Mouse (Mus musculus): Measurements from ENCODE around the gene Kifap3. TPM values are rescaled to one million over a fixed set of nuclear protein-coding genes. Genes with fewer than 3 reads are reported as not detected.
"Not testable (repeated sequence)": the region's sequence is repeated elsewhere in the genome, so short reads cannot be mapped to it uniquely, and the experiment has no call there.

Gene Kifap3
- polyA plus RNA-seq, 1 experiment from 2014 or later: 48.2 TPM

- Histone ChIP-seq H3K9me3 (ENCODE audit: control insufficient read depth, low read length) (no peaks in the 10 kb centered on the region), H3K4me1 (ENCODE audit: control insufficient read depth, insufficient read depth, low read length) (no peaks in the 10 kb centered on the region), H3K27me3 (replicated peaks; ENCODE audit: control insufficient read depth, insufficient read depth, low read length) (no peaks in the 10 kb centered on the region), H3K4me2 (ENCODE audit: low read depth, low read length) (no peak overlapping the region), H3K4me3 (ENCODE audit: low read depth, low read length) (no peak overlapping the region), H3K27ac (replicated peaks; ENCODE audit: low read depth, low read length) (no peak overlapping the region), H3K36me3 (ENCODE audit: control insufficient read depth, insufficient read depth, low read length) (peaks cover 11% of the 10 kb centered on the region; the same call in 1 of the 2 replicates), H3K9ac (ENCODE audit: low read depth, low read length) (no peak overlapping the region)
- no peak for DNase-seq (ENCODE audit: low spot score)
- ATAC-seq (ENCODE audit: low read depth): no peak
These were observed 50.1 kb downstream of the Kifap3 start for GRCm38 (mm10) chr1:163829482-163829881.

- Histone ChIP-seq H3K36me3 (ENCODE audit: control insufficient read depth, insufficient read depth, low read length) (peaks cover 8% of the 10 kb centered on the region; the same call in 1 of the 2 replicates), H3K4me1 (ENCODE audit: control insufficient read depth, insufficient read depth, low read length) (no peaks in the 10 kb centered on the region), H3K4me2 (ENCODE audit: low read depth, low read length) (no peak overlapping the region), H3K27ac (replicated peaks; ENCODE audit: low read depth, low read length) (no peak overlapping the region), H3K9me3 (ENCODE audit: control insufficient read depth, low read length) (no peaks in the 10 kb centered on the region), H3K4me3 (ENCODE audit: low read depth, low read length) (no peak overlapping the region), H3K27me3 (replicated peaks; ENCODE audit: control insufficient read depth, insufficient read depth, low read length) (no peaks in the 10 kb centered on the region), H3K9ac (ENCODE audit: low read depth, low read length) (no peak overlapping the region)
- 65% methylated on average over 1 of the region's 1 CpGs for WGBS
- no peak for ATAC-seq (ENCODE audit: low read depth)
- peak; percentile 53 for DNase-seq (ENCODE audit: low spot score)
These were observed 54.7 kb downstream of the Kifap3 start for GRCm38 (mm10) chr1:163834066-163834465.

GRCm38 (mm10) chr1:163835062-163835461 lies 55.7 kb downstream of the Kifap3 start:
- DNase-seq (ENCODE audit: low spot score) (no peak), ATAC-seq (ENCODE audit: low read depth) (no peak)
- WGBS: 85% methylated on average over 2 of the region's 2 CpGs
- no peak overlapping the region for H3K4me2 ChIP-seq (ENCODE audit: low read depth, low read length)
- H3K4me1 ChIP-seq (ENCODE audit: control insufficient read depth, insufficient read depth, low read length): no peaks in the 10 kb centered on the region
- no peak overlapping the region for H3K27ac ChIP-seq (replicated peaks; ENCODE audit: low read depth, low read length)
- H3K4me3 ChIP-seq (ENCODE audit: low read depth, low read length): no peak overlapping the region
- peaks cover 5% of the 10 kb centered on the region; the same call in 1 of the 2 replicates for H3K36me3 ChIP-seq (ENCODE audit: control insufficient read depth, insufficient read depth, low read length)
- H3K9ac ChIP-seq (ENCODE audit: low read depth, low read length): no peak overlapping the region
- H3K27me3 ChIP-seq (replicated peaks; ENCODE audit: control insufficient read depth, insufficient read depth, low read length): no peaks in the 10 kb centered on the region
- no peaks in the 10 kb centered on the region for H3K9me3 ChIP-seq (ENCODE audit: control insufficient read depth, low read length)

GRCm38 (mm10) chr1:163838482-163838881 lies 59.1 kb downstream of the Kifap3 start:
- not testable (repeated sequence) for DNase-seq (ENCODE audit: low spot score); H3K9ac ChIP-seq (ENCODE audit: low read depth, low read length); H3K36me3 ChIP-seq (ENCODE audit: control insufficient read depth, insufficient read depth, low read length); H3K4me1 ChIP-seq (ENCODE audit: control insufficient read depth, insufficient read depth, low read length); H3K4me2 ChIP-seq (ENCODE audit: low read depth, low read length); H3K9me3 ChIP-seq (ENCODE audit: control insufficient read depth, low read length); ATAC-seq (ENCODE audit: low read depth); H3K27ac ChIP-seq (replicated peaks; ENCODE audit: low read depth, low read length); H3K27me3 ChIP-seq (replicated peaks; ENCODE audit: control insufficient read depth, insufficient read depth, low read length); H3K4me3 ChIP-seq (ENCODE audit: low read depth, low read length)
- WGBS: 86% methylated on average over 3 of the region's 3 CpGs

- Histone ChIP-seq H3K27ac (replicated peaks; ENCODE audit: low read depth, low read length) (no peak overlapping the region), H3K4me3 (ENCODE audit: low read depth, low read length) (no peak overlapping the region), H3K27me3 (replicated peaks; ENCODE audit: control insufficient read depth, insufficient read depth, low read length) (no peaks in the 10 kb centered on the region), H3K4me2 (ENCODE audit: low read depth, low read length) (no peak overlapping the region), H3K36me3 (ENCODE audit: control insufficient read depth, insufficient read depth, low read length) (peaks cover 10% of the 10 kb centered on the region; the same call in 1 of the 2 replicates), H3K9me3 (ENCODE audit: control insufficient read depth, low read length) (no peaks in the 10 kb centered on the region), H3K9ac (ENCODE audit: low read depth, low read length) (no peak overlapping the region), H3K4me1 (ENCODE audit: control insufficient read depth, insufficient read depth, low read length) (no peaks in the 10 kb centered on the region)
- no peak for DNase-seq (ENCODE audit: low spot score)
- 89% methylated on average over 8 of the region's 8 CpGs for WGBS
- ATAC-seq (ENCODE audit: low read depth): no peak
These were observed 61.2 kb downstream of the Kifap3 start for GRCm38 (mm10) chr1:163840555-163840954.

GRCm38 (mm10) chr1:163842238-163842637 lies 62.9 kb downstream of the Kifap3 start:
- DNase-seq (ENCODE audit: low spot score): peak; percentile 27
- Histone ChIP-seq H3K9ac (ENCODE audit: low read depth, low read length) (no peak overlapping the region), H3K4me2 (ENCODE audit: low read depth, low read length) (no peak overlapping the region)

GRCm38 (mm10) chr1:163843899-163844298 lies 64.5 kb downstream of the Kifap3 start:
- Histone ChIP-seq H3K27me3 (replicated peaks; ENCODE audit: control insufficient read depth, insufficient read depth, low read length) (no peaks in the 10 kb centered on the region), H3K4me2 (ENCODE audit: low read depth, low read length) (no peak overlapping the region), H3K4me3 (ENCODE audit: low read depth, low read length) (no peak overlapping the region), H3K9me3 (ENCODE audit: control insufficient read depth, low read length) (no peaks in the 10 kb centered on the region), H3K4me1 (ENCODE audit: control insufficient read depth, insufficient read depth, low read length) (no peaks in the 10 kb centered on the region), H3K27ac (replicated peaks; ENCODE audit: low read depth, low read length) (no peak overlapping the region), H3K9ac (ENCODE audit: low read depth, low read length) (no peak overlapping the region), H3K36me3 (ENCODE audit: control insufficient read depth, insufficient read depth, low read length) (peaks cover 14% of the 10 kb centered on the region; the same call in 1 of the 2 replicates)
- DNase-seq (ENCODE audit: low spot score) (no peak), ATAC-seq (ENCODE audit: low read depth) (no peak)

More at GRCm38 (mm10) chr1:163842238-163842637, 62.9 kb downstream of the Kifap3 start:
- 57% methylated on average over 2 of the region's 2 CpGs for whole genome bisulfite sequencing
- Histone ChIP-seq H3K4me1 (ENCODE audit: control insufficient read depth, insufficient read depth, low read length) (no peaks in the 10 kb centered on the region), H3K36me3 (ENCODE audit: control insufficient read depth, insufficient read depth, low read length) (peaks cover 10% of the 10 kb centered on the region; the same call in 1 of the 2 replicates), H3K9me3 (ENCODE audit: control insufficient read depth, low read length) (no peaks in the 10 kb centered on the region), H3K4me3 (ENCODE audit: low read depth, low read length) (no peak overlapping the region), H3K27me3 (replicated peaks; ENCODE audit: control insufficient read depth, insufficient read depth, low read length) (no peaks in the 10 kb centered on the region), H3K27ac (replicated peaks; ENCODE audit: low read depth, low read length) (no peak overlapping the region)
- ATAC-seq (ENCODE audit: low read depth): no peak

- Histone ChIP-seq H3K4me1 (ENCODE audit: control insufficient read depth, insufficient read depth, low read length) (peaks cover 10% of the 10 kb centered on the region), H3K9ac (ENCODE audit: low read depth, low read length) (no peak overlapping the region), H3K9me3 (ENCODE audit: control insufficient read depth, low read length) (no peaks in the 10 kb centered on the region), H3K36me3 (ENCODE audit: control insufficient read depth, insufficient read depth, low read length) (peaks cover 23% of the 10 kb centered on the region), H3K4me2 (ENCODE audit: low read depth, low read length) (no peak overlapping the region), H3K4me3 (ENCODE audit: low read depth, low read length) (no peak overlapping the region), H3K27me3 (replicated peaks; ENCODE audit: control insufficient read depth, insufficient read depth, low read length) (no peaks in the 10 kb centered on the region), H3K27ac (replicated peaks; ENCODE audit: low read depth, low read length) (peak overlapping the region; percentile 18; the same call in 1 of the 2 replicates)
- peak; percentile 34 for DNase-seq (ENCODE audit: low spot score)
- ATAC-seq (ENCODE audit: low read depth): no peak
- 27% methylated on average over 5 of the region's 5 CpGs for WGBS
These were observed 73.6 kb downstream of the Kifap3 start for GRCm38 (mm10) chr1:163852884-163853560.

- DNase-seq (ENCODE audit: low spot score) (no peak), ATAC-seq (ENCODE audit: low read depth) (no peak)
- Histone ChIP-seq H3K4me1 (ENCODE audit: control insufficient read depth, insufficient read depth, low read length) (no peaks in the 10 kb centered on the region; the same call in 1 of the 2 replicates), H3K4me2 (ENCODE audit: low read depth, low read length) (no peak overlapping the region), H3K27ac (replicated peaks; ENCODE audit: low read depth, low read length) (no peak overlapping the region), H3K9ac (ENCODE audit: low read depth, low read length) (no peak overlapping the region), H3K27me3 (replicated peaks; ENCODE audit: control insufficient read depth, insufficient read depth, low read length) (no peaks in the 10 kb centered on the region), H3K9me3 (ENCODE audit: control insufficient read depth, low read length) (no peaks in the 10 kb centered on the region), H3K36me3 (ENCODE audit: control insufficient read depth, insufficient read depth, low read length) (peaks cover 48% of the 10 kb centered on the region), H3K4me3 (ENCODE audit: low read depth, low read length) (no peak overlapping the region)
- 85% methylated on average over 2 of the region's 2 CpGs for WGBS
These were observed 79.0 kb downstream of the Kifap3 start for GRCm38 (mm10) chr1:163858420-163858819.

All from embryonic facial prominence, embryonic 14.5 days (tissue).